Mouse (Mus musculus): ENCODE measurements around the gene Dusp5.

Gene Dusp5

DNA sequence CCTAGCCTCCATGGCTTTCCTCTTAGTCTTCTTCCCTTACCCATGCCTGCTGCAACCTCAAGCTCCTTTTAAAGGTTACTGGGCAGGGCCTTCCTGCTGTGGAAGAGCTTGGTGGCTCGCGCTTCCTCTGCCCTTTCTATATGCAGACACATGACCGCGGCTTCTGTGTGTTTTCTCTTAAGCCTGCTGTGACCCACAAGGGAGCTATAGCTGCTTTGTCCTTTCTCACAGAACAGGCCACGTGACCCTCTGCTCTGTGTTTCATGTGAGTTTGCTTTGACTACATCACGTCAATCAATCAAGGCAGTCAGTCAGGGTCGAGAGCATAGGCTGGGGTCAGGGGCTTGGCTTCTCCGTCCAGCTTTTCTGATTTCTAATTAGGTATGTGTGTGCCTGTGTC is 18.7 kb downstream of the Dusp5 start:
- DNase-seq: no peak

DNA sequence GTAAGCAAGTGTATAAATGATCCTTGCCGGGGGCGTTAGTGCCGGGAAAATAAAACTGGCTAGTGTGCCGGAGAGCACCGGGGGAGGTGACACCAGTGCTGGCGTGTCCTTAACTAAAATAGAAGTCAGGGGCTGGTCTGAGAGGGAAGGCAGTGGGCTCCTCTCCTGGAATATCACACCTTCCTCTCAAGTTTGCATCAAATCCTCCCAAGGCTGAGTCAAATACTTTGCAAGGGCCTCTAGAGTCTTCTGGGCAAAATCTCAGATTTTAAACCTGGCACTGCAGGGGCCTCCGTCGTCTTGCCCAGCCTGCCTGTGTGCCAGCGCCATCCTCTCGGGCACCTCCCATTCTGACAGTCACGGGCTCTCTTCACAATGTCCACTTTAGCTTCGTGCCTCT is 22.1 kb downstream of the Dusp5 start:
- DNase-seq: no peak

- DNase-seq: no peak
These were observed 23.4 kb downstream of the Dusp5 start for GRCm38 (mm10) chr19:53552216-53552786.

- DNase-seq: no peak
These were observed 23.9 kb downstream of the Dusp5 start for GRCm38 (mm10) chr19:53552795-53553194.

DNA sequence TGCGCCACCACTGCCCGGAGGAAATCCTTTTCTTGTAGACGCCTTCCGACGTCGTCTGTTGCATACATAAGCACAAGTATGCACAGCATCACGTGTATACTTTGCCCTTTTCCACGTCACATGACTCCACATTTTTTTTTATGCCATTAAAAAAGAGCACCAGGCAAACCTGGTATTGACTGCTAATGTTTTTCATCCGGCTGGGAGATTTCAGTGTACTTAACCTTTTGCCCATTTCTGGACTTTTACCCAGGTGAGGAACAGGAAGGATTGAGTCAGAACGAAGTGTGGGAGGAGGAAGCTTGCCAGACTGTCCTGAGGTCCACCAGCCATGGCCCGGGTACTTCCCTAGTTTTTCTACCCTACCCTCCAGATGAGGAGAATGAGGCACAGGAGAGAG is 25.5 kb downstream of the Dusp5 start:
- no peak for DNase-seq

DNA sequence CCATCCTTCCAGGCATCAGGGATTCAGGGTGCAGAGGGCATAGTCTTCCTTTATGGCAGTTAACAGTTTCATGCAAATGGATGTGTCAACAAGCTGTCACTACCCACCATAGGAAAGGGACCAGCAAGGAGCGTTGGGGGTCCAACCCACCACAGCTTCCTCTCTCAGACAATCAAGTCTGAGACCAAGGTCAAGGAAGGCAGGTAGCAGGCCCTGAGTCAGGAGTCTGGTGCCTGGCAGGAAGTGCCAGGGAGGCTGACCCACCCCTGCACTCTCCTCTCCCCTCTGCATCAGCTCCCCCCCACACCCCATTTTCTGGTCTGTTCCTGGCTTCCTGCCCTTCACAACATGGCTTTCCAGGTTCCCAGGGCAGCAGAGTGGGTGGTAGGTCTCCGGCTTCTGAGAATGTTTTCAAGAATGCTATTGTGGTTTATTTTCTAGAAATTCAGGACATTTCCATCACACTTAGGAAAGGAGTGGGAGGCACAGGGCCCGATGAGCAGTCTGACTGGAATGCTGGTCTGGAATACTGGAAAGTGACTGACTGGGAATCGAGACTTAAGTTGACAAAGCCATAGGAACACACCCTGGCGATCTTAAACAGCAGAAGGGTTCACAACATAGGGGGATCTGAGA is 26.2 kb downstream of the Dusp5 start:
- DNase-seq: no peak

- DNase-seq: no peak
These were observed 27.9 kb downstream of the Dusp5 start for GRCm38 (mm10) chr19:53556841-53557240.

- peak; percentile 60 to 75 for DNase-seq
These were observed 28.5 kb downstream of the Dusp5 start for GRCm38 (mm10) chr19:53557267-53557936.

DNA sequence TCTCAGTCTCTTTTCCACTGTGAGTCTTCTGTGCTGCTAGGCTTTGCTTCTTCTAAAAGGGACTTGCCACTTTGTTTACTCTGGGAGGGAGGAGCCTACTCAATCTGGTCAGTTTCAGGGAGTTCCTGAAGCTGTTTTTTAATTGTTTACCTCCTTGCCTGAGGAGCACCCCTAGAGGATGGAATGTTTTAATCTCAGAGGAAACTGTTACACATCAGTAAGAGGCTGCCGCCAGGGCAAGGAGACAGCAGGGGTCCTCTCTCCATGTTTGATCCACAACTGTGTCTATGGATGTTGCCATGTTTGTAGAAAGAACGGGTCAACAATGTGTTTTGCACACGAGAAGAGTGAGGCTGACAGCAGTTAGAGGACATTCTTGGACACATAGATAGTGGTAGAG is 31.5 kb downstream of the Dusp5 start:
- DNase-seq: no peak

DNA sequence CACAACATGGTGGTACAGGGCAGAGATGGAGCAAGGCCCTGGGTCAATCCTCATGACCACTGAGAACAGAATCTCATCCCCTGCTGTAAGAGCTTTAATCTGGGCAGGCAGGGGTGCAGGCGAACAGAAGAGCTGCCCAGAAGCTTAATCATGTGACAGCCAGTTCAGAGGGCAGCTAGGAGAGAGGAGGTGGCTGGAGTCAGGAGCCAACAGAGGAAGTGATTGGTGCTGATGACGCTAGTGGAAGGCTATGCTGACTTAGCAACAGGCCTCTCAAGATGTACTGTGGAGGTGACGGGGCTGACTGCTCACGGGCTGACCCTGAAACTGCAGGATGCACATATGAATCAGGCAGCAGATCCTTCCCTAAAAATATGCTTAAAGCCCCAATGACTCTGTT is 35.3 kb downstream of the Dusp5 start:
- no peak for DNase-seq

DNA sequence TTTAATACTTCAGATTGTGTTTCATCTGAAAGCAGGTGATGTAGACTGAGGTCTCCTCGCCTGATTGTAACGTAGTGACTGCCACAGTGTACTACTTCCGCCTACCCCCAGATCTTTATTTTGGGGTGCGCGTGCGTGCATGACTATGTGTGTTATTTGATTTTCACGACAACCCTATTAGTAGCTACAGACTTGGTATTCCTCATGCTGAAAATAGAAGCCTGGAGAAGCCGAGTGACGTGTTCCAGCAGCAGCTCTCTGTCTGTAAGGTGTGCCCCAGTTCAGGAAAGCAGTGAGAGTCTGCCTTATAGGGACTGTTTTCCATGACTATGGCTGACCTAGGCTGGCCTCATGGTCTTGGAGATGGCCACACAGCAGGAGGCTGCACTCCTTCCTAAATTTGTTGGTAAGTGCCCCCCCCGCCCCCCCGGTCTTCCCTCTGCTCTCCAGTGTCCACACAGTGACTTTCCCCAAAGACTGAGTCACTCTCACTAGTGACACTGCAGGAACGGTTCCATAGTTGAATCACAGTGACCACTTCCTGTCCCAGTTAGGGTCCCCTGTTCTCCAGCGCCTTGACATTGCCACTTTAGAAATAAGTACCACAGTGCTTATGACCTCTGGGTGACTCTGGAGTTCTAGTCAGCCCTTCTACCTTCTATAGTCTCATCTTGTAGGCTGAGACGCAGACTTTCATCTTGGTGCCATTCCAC is 36.8 kb downstream of the Dusp5 start:
- no peak for DNase-seq

GRCm38 (mm10) chr19:53567864-53568263 is 39.0 kb downstream of the Dusp5 start:
- no peak for DNase-seq

DNA sequence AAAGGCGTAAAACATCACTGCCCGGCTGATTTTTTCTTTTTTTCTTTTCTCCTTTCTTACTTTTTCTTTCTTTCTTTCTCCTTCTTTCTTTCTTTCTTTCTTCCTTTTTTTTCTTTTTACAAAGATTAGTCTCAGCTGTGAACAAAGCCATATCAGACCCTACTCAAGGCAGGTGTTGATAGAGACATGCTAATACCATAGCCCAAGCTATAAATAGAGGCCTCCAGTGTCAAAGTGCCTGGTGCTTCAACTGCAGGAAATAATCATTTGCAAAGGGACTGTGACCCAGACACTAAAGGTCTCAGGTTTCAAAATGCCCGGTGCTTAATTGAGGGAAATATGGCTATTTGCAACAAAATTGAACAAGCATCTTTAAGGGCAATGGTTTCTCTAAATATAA is 39.6 kb downstream of the Dusp5 start:
- DNase-seq: no peak

GRCm38 (mm10) chr19:53571056-53571455 is 42.1 kb downstream of the Dusp5 start:
- DNase-seq: no peak

DNA sequence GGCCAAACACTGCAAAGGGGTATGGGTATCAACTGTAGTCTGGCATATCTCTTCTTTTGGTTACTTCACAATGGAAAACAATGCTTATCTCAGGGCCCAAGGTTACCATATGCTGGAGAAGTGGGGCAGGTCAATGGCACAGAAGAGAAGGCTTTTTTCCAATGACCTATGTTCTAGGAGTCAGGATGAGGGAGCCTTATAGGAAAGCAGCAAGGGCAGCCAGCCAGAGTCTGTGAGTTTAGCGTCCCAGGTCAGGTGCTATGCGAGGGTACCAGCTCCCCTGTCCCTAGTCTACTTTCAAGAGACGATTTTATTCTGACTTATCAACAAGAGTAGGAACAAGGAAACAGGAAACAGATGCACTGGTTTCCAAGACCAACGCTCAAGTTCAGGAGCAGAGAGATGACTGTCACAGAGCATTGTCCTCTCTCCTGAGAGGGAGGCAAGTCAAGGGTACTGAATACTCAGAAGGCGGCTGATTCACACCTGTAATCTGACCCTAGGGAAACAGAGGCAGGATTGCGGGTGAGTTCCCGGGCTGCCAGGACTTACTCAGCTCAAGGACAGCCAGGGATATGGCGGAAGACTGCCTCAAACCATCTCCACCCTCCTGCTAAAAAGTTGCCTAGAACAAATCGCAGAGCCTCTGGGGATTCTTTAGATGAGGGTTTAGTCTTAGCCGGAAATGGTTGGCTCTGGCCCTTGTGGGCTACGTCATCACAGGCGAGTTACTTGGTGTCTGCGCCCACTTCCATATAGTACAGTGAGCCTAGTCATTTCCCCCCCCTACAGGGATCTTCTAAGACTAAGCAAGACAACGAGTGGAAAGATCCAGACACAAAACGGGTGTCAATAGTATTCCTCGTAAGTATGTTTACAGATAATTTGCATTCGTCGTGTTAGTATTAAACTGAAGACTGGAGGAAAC is 42.9 kb downstream of the Dusp5 start:
- DNase-seq: no peak

DNA sequence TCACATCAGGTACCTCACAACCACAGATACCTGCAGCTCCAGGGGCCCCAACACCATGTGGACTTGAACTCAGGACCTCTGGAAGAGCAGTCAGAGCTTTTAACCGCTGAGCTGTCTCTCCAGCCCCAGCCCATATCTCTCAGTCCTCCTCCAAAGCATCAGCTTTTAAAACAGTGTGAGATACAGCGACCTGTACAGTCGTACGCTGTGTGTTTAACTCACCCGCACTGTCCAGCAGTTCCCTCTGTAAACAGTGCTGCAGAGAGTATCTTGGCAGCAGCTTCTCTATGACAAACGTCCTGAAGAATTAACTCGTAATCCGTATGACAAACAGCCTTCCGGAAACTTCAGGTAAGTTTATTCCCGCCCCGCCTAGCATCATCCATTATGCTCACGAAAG is 43.7 kb downstream of the Dusp5 start:
- DNase-seq: no peak

GRCm38 (mm10) chr19:53573151-53573550 is 44.2 kb downstream of the Dusp5 start:
- no peak for DNase-seq

DNA sequence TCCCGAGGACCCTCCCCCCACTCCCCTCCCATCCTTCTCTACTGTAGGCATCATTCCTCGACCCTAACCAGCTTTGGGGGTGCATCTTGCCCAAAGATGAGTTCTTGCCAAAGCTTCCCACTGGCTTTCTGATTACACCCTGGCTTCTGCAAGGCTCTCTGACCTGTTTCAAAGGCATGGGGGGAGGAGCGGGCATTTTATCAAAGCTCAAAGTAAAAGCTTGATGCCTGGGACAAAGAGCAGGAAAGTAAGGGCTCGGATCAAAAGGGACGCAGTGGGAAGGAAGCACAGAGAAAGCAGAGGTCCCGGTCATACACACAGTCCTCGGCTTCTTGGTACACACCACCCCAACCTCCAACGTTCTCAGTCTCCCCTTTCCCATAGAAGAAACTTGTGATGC is 45.2 kb downstream of the Dusp5 start:
- DNase-seq: no peak

DNA sequence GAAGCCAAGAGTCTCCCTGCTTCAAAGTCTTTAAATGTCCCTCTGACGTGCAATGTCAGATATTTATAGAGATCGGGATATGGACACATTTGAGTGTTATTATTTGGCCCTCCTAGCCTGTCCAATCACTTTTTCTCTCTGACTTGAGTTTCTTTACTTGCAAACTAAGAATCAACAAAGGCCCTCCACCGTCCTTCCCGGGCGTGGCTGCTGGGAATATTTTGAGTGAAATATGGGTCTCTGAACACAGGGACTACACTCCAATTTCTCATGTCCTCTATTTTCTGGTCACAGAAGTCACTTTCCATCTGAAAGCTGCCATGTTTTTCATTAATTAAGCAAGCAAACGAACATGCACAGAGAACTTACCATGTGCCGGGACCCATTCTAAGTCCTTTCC is 45.6 kb downstream of the Dusp5 start:
- no peak for DNase-seq

DNA sequence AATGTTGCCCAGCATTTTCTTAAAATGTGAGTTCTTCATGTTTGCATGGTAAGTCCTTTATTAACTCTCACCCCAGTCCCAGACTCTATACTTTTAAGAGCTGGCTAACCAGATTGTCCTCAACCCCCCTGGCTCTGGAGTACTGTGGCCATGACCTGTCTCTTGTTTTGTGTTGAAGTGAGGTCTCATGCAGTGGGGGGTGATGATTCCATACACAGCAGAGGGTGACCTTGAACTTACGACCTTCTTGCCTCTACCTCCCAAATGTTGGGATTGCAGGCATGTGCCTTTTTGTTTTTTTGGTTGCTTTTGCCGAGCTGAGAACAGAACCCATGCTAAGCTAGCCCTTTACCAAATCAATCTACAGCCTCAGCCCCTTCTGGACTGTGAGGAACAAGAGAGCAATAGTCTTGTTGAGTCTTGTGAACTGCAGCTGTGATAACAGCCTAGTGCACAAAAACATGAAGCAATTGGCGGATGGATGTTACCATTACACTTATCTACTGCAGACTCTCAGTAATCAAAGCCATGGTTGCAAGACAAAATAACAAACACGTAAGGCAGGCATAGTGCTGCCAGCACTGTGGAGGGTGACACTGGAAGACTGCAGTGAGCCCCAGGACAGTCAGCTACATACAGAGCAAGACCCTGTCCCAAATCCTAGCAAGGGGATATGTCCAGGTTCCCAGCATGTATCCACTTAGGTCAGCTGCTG is 46.5 kb downstream of the Dusp5 start:
- DNase-seq: no peak

GRCm38 (mm10) chr19:53576061-53576460 is 47.2 kb downstream of the Dusp5 start:
- DNase-seq: no peak

All from thymus, postnatal 36 days (tissue).